Mouse (Mus musculus) thymus, postnatal 10 days (tissue): Measurements from ENCODE around the gene Crip2.

ENCODE experiments used
- DNase-seq, 2 experiments: peaks; one replicate each; pipeline ENCODE4 v3.0.0; 2021; ENCODE audit warnings: low spot score in 2 of 2

Crip2 gene

GRCm38 (mm10) chr12:113131601-113132000 lies 8.4 kb upstream of the Crip2 start:
- DNase-seq: no peak

DNA sequence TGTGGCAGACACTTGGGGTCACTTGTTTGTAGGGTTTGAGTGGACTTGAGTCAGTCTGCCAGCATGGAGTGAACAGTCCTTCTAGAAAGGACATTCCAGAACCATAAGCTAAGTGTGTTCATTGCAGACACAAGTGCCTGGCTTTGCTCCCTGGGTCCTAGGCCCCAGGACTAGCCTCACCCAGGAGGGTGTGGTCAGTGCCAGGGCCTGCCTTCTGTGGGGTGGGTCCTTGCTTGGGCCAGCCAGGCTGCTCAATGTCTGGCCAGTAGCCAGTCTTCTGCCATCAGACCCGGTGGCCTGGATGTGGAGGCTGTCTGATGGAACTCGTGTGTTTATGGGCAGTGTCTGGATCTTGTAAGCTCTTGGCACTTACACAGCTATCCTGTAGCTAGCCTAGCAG lies 7.5 kb upstream of the Crip2 start:
- DNase-seq: no peak

- DNase-seq: no peak
Measured at GRCm38 (mm10) chr12:113133260-113133659, 6.8 kb upstream of the Crip2 start.

DNA sequence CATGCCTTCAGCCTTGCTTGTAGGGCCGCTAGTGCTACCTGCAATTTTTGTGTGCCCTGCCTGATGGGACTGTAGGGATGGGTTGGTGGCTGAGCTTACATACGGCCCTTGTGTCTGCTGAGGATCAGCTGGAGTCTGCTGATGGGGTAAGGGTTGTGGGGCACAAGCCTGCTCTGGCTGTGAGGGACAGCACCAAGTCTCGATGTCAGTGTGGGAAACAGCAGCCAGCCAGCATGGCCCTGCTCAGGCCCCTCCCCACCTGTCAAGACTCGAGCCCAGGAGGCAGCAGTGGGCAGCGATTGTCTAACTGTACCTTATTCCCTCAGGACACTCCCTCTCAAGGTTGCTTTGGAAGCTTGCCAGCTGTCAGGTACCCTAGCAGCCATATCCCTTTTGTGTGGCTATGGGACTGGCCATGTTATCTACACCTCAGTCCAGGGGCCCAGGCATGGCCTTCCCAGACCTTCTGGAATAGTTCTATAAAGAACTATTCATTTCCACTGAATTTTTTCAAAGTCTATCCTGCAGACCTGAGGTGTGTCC lies 6.1 kb upstream of the Crip2 start:
- DNase-seq: no peak

GRCm38 (mm10) chr12:113134502-113134901 lies 5.5 kb upstream of the Crip2 start:
- DNase-seq: no peak

GRCm38 (mm10) chr12:113135401-113135800 lies 4.6 kb upstream of the Crip2 start:
- DNase-seq: no peak

- DNase-seq: no peak
Measured at GRCm38 (mm10) chr12:113136492-113137020, 3.5 kb upstream of the Crip2 start.

DNA sequence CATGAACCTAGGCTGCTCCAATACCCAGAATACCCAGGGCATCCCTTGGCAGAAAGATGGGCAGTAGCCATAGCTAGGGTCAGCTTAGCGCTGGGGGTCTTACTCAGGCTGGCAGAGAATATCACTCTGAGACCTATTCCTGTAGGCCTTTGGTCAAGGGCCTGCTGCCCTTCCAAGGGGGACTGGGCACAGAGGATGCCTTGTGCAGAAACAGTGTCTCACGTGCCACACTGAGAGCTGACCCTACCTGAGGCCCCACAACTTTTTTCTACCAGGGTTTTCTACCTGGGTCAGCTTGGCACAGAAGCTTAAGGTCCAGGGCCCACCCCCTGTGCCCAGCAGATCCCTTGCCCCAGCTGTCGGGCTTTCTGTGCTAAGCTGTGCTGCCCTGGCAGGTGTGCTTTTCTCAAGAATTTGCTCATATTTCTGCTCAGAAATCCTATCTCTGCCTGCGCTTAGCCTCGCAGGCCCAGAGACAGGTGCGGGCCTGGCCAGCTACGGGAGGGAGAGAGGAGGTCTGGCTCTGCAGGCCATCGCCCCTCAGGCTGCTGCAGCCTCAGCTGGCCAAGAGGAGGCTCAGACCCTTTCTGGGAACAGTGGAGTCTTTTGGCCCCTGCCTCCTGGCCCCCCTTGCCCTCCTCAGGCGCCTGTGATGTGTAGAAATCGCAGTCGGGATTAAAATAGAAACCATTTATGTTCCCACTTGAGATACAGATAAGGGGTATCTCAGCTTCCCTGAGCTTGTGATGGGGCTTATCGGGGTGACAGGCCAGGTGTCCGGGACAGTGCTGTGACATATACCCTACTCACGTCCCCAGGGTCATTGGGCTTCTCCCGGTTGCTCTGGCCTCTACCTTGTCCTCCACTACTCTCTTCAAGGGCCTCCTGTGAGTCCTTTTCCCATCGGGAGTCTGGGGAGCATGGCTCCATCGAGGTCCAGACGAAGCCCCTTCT lies 2.5 kb upstream of the Crip2 start:
- DNase-seq: no peak

DNA sequence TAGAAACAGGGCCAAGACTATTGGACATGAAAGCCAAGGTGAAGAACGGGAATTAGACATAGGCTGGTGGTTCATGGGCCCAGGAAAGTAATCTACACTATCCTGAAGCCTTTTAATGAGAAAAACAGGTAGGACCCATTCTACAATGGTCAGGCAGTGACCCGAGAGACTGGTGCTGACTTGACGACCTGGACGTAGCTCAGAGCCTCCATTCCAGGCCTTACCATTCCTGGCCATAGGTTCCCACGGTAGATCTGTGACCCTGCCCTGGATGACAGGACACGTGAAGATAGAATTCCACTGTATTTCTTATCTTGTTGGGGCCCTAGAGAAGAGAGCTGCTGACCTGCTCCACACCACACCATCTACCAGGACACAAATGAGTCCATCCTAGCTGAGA lies 1.7 kb upstream of the Crip2 start:
- no peak for DNase-seq

- DNase-seq: no peak
Measured at GRCm38 (mm10) chr12:113138901-113139864, 853 bp upstream of the Crip2 start.

- DNase-seq: peak in 1 of 2 experiments; percentile 14
Measured at GRCm38 (mm10) chr12:113140616-113141411, 778 bp downstream of the Crip2 start.

DNA sequence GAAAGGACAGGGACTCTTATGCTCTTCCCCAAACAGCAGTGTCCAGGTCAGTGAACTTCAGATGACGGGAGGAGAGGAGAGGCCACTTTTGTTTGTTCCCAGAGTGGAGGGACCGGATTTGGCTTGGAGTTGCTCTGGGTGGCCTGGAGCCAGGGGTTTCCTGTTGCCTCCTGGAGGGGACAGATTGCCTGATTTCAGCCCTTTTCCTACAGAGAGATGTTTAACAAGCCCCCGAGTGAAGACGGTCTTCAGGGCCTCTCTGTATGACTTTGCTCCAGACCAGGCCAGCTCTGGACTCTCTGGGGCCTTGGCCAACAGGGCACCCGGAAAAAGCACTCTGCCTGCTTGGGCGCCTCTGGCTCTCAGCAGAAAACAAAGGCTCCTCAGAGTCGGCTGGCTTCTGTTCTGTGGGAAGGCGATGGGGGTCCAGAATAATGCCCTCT lies 1.5 kb downstream of the Crip2 start:
- DNase-seq: no peak

DNA sequence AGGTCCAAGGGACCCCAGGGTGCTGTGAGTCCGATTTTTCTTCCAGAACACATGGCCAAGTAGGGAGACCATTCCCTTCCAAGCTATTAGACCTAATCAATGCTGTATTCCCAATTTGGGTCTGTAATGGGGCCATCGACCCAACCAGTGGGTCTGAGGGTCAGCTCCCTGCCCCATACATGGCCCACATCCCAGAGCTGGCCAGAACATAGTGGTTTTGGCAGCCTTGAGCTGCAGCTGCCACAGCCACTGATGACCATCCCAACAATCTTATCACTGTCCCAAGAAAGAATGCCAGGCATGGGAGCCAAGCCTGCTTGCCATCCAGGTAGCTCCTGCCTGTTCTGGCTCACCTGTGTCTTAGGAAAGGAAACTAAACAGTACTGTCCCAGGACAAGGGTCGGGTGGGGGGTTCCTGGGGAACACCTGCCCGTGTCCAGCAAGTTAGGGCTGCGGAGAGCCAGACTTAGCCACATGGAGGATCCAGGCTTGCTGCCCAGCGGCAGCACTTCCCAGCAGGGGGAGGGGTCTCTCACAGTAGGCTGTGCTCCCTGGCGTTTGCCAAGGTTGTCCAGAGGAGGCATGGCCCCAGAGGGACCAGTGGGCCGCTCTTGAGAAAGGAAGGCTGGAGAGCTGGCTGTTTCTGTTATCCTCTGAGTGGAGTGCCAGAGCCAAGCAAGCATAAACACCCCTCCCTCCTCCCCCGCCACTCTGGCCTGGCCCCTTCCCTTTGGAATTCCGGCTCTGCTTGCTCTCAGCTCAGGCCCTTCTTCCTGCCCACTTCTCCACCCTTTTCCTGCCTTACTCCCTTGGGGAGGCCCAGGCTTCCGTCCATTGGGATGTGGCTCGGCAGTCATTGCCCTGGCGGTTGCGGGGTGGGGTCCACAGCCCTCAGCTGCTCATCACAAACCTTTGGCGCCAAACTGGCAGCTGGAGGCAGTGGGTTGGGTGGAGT lies 2.3 kb downstream of the Crip2 start:
- no peak for DNase-seq

DNA sequence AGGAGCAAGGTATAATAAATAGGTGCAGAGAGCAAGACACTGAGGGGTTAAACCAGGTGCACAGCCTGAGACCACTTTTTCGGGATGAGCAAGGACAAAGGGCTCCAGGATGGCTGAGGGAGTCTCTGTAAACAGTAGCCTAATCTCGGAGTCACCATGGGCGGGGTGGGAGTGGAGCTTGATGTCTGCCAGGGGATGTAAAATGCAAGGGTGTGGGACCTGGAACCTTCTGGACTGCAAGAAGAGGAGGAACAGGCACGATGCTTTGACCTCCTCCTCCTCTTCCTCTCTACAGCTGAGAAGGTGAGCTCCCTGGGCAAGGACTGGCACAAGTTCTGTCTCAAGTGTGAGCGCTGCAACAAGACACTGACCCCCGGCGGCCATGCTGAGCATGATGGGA lies 3.1 kb downstream of the Crip2 start:
- no peak for DNase-seq

DNA sequence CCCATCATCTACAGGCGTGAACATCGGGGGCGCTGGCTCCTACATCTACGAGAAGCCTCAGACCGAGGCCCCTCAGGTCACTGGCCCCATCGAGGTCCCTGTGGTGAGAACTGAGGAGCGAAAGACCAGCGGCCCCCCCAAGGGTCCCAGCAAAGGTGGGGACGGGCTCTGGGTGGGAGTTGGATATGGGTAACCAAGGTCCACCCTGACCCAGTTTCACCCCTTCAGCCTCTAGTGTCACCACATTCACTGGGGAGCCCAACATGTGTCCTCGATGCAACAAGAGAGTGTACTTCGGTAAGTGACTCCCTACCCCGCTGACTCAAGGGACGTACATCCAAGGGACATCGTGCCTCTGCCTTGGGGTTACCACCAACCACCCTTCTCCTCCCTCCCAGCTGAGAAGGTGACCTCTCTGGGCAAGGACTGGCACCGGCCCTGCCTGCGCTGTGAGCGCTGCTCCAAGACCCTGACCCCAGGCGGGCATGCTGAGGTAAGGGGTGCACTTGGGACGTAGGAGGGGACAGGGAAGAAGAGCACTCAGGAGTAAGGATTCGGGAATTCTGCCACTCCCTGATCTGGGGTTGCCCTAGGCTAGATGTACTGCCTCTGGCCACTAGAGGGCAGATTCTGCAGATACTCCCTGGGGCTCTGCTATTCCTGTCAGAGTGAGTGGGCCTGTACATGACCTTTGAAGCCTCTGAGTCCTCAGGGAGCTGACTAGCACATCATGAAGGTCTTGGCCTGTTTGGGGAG lies 4.1 kb downstream of the Crip2 start:
- DNase-seq: peak; percentile 34 to 53

DNA sequence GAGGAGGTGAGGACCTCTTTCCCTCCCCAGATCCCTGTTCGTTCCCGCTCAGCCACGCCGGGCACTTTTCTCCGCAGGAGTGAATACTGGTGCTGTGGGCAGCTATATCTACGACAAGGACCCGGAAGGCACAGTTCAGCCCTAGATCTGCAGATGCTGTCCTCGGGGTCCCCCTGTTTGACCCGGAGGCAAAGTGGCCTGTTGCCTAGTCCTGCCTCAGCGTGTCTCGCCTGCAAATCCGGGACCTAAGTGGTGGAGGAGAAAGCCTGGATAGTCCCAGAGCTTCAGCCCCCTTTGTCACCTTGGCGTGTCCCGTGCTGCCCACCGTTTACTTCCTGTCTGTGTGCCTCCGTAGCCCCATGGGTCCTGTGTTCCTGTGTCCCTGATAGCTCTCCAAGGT lies 4.8 kb downstream of the Crip2 start:
- peak in 1 of 2 experiments; percentile 16 for DNase-seq

DNA sequence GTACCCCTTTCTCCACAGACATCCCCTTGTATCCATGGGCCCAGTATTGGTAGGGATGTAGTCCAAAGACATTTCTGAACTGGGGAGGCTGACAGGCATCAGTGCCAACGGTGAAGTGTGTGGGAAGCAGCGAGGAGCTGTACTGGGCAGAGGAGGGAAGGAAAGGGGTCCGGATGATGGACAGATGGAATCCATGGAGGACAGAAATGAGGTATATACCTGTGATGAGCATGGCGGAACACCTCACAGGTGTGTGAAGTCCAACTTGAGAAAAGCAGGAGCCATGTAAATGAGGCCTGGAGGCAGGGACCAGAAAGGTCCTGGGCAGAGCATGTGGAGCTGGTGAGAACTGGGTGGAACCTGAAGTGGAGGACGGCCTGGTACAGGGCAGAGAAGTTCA lies 5.6 kb downstream of the Crip2 start:
- DNase-seq: no peak

DNA sequence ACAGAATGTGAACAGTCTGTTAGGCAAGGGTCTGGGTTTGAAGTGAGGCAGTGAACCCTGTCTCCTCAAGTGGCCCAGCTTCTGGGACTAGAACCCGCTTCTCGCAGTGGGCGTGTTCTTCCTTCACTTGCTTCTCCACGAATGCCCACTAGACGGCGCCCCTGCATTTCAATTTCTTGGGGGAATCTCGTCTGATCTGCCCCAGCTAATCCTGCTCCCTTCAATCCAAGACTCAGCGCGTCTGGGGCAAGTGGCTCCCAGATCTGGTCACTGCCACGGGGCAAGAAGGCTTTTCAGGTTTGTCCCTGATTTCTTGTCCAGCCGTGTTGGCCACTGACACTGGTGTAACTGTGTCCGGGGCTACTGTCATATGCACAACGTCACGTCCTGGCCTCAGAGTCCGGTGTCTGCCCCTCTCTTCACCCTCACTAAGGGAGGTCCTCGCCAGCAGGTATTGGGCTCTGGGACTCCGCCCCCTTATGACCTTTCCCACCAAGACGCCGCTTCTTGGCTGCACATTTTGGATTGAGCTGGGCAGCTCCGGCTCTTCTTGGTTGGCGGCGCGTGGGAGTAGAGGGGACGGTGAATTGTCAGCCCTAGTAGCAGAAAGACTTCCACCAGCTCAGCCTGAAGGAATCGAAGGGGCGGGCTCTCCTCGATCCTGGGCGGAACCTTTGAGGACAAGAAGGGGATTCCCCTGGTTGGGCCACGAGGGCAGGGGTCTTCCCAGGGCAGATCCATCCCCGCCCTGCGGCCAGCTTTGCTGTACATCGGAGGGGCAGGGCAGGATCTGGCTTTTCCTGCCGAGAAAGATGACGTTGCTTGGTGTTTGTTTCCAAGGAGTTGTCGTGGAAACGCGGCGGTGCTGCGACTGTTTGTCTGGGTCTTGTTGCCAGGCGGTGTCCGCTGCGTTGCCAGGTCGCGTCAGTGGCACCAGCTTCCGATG lies 6.3 kb downstream of the Crip2 start, which contains the start of gene Crip1:
Crip1 (plus strand) TSS at position 205 of the 946 bp plus-strand sequence.
- DNase-seq: peak; percentile 80 to 92
